Mouse (Mus musculus) cerebellum, adult 11-12 months (tissue): ENCODE data around the gene Spag8.

Experiments
- DNase-seq: peaks from one replicate; pipeline ENCODE4 v3.0.0; 2022

Spag8 gene

GRCm38 (mm10) chr4:43653161-43654015, at the start of gene Spag8:
Gene Spag8 (minus strand): TSS chr4:43653594.
- DNase-seq: peak; percentile 26

- DNase-seq: no peak
Measured at GRCm38 (mm10) chr4:43700707-43701106, 47.3 kb upstream of the Spag8 start, which contains the start of gene Olfr70. Gene Olfr70 (minus strand): TSS chr4:43700807.

GRCm38 (mm10) chr4:43696561-43696960, 43.2 kb upstream of the Spag8 start:
- DNase-seq: peak; percentile 63

GRCm38 (mm10) chr4:43695249-43695671, 41.9 kb upstream of the Spag8 start:
- DNase-seq: no peak

- no peak for DNase-seq
Measured at GRCm38 (mm10) chr4:43694439-43695248, 41.2 kb upstream of the Spag8 start.

GRCm38 (mm10) chr4:43693806-43694241, 40.4 kb upstream of the Spag8 start:
- DNase-seq: no peak

- DNase-seq: no peak
Measured at GRCm38 (mm10) chr4:43691026-43691425, 37.6 kb upstream of the Spag8 start.

GRCm38 (mm10) chr4:43690021-43690420, 36.6 kb upstream of the Spag8 start:
- no peak for DNase-seq

GRCm38 (mm10) chr4:43679416-43680043, 26.1 kb upstream of the Spag8 start:
- no peak for DNase-seq

GRCm38 (mm10) chr4:43678541-43678940, 25.1 kb upstream of the Spag8 start:
- DNase-seq: no peak

- DNase-seq: no peak
Measured at GRCm38 (mm10) chr4:43675608-43676007, 22.2 kb upstream of the Spag8 start.

GRCm38 (mm10) chr4:43674974-43675373, 21.6 kb upstream of the Spag8 start:
- DNase-seq: no peak

GRCm38 (mm10) chr4:43673703-43674102, 20.3 kb upstream of the Spag8 start:
- DNase-seq: no peak

- peak; percentile 85 for DNase-seq
Measured at GRCm38 (mm10) chr4:43672070-43672469, 18.7 kb upstream of the Spag8 start.

- peak; percentile 82 for DNase-seq
Measured at GRCm38 (mm10) chr4:43669428-43669794, 16.0 kb upstream of the Spag8 start.

- DNase-seq: peak; percentile 93
Measured at GRCm38 (mm10) chr4:43668782-43669427, 15.5 kb upstream of the Spag8 start, which contains the start of the genes Tmem8b and Fam221b. Gene Tmem8b (plus strand): TSS chr4:43668971. Gene Fam221b (minus strand): TSS chr4:43669145.

GRCm38 (mm10) chr4:43666412-43666811, 13.0 kb upstream of the Spag8 start:
- DNase-seq: no peak

- peak; percentile 41 for DNase-seq
Measured at GRCm38 (mm10) chr4:43657146-43657545, 3.8 kb upstream of the Spag8 start.

GRCm38 (mm10) chr4:43656339-43657109, 3.1 kb upstream of the Spag8 start, which contains the start of gene Hint2:
Gene Hint2 (minus strand): TSS chr4:43656466.
- peak; percentile 100 for DNase-seq

GRCm38 (mm10) chr4:43655656-43656338, 2.4 kb upstream of the Spag8 start:
- no peak for DNase-seq

GRCm38 (mm10) chr4:43652726-43653125, 668 bp downstream of the Spag8 start:
- DNase-seq: peak; percentile 12
